Mouse (Mus musculus) erythroblast, embryonic 14.5 days (primary cell): ENCODE data around the gene Cog2.

ENCODE experiments used
- GATA1 ChIP-seq: IDR thresholded peaks from 2 replicates; pipeline ENCODE4 v1.6.1; 2012; ENCODE audit warnings: low read length, inconsistent platforms, mixed read lengths
- TAL1 ChIP-seq: IDR thresholded peaks from 3 replicates; pipeline ENCODE4 v1.6.1; 2012; ENCODE audit warnings: low read length, inconsistent platforms, mixed read lengths

- TF ChIP-seq TAL1: no peak
- TF ChIP-seq GATA1: no peak
Measured at GRCm38 (mm10) chr8:124535451-124535850, 14.9 kb downstream of the Cog2 start.
